Mouse (Mus musculus): ENCODE results near the gene Asic2. TPM values are rescaled to one million over a fixed set of nuclear protein-coding genes. Genes with fewer than 3 reads are reported as not detected.
A peak's percentile ranks its signal among the peaks of the same experiment; 100 is the strongest.

The Asic2 gene
- polyA plus RNA-seq, 1 experiment from 2014 or later = 3.1 TPM

GRCm38 (mm10) chr11:81996172-81996841, 28.1 kb upstream of the Asic2 start:
- H3K9me3 ChIP-seq = no peaks in the 10 kb centered on the region
- H3K4me2 ChIP-seq (replicated peaks) = no peak overlapping the region
- no peak overlapping the region for H3K27ac ChIP-seq (replicated peaks)
- H3K9ac ChIP-seq (replicated peaks) = no peak overlapping the region
- no peaks in the 10 kb centered on the region for H3K4me1 ChIP-seq
- no peak for ATAC-seq (ENCODE audit: low FRiP score, low read depth)
- 68% methylated on average over 10 of the region's 10 CpGs for WGBS
- no peak overlapping the region for H3K4me3 ChIP-seq
- H3K36me3 ChIP-seq = no peaks in the 10 kb centered on the region
- H3K27me3 ChIP-seq = no peaks in the 10 kb centered on the region

GRCm38 (mm10) chr11:81983146-81983545, 14.9 kb upstream of the Asic2 start:
- Histone ChIP-seq H3K4me1 (peaks cover 5% of the 10 kb centered on the region; the same call in 1 of the 2 replicates), H3K36me3 (no peaks in the 10 kb centered on the region), H3K4me2 (replicated peaks) (no peak overlapping the region), H3K9ac (replicated peaks) (no peak overlapping the region), H3K4me3 (no peak overlapping the region), H3K27ac (replicated peaks) (no peak overlapping the region), H3K9me3 (no peaks in the 10 kb centered on the region), H3K27me3 (no peaks in the 10 kb centered on the region)
- no peak for ATAC-seq (ENCODE audit: low FRiP score, low read depth)
- WGBS = 42% methylated on average over 5 of the region's 5 CpGs

- Histone ChIP-seq H3K4me2 (replicated peaks) (no peak overlapping the region), H3K4me3 (no peak overlapping the region), H3K27me3 (no peaks in the 10 kb centered on the region), H3K36me3 (no peaks in the 10 kb centered on the region), H3K4me1 (peaks cover 5% of the 10 kb centered on the region; the same call in 1 of the 2 replicates), H3K27ac (replicated peaks) (no peak overlapping the region), H3K9me3 (no peaks in the 10 kb centered on the region), H3K9ac (replicated peaks) (no peak overlapping the region)
- no peak for ATAC-seq (ENCODE audit: low FRiP score, low read depth)
- WGBS = 51% methylated on average over 11 of the region's 11 CpGs
These were observed 13.9 kb upstream of the Asic2 start for GRCm38 (mm10) chr11:81982191-81982590.

GRCm38 (mm10) chr11:81974577-81974976, 6.3 kb upstream of the Asic2 start:
- no peaks in the 10 kb centered on the region for H3K36me3 ChIP-seq
- 23% methylated on average over 5 of the region's 5 CpGs for WGBS
- H3K4me1 ChIP-seq = peaks cover under 1% of the 10 kb centered on the region; the same call in 1 of the 2 replicates
- no peak overlapping the region for H3K4me2 ChIP-seq (replicated peaks)
- H3K9me3 ChIP-seq = no peaks in the 10 kb centered on the region
- ATAC-seq (ENCODE audit: low FRiP score, low read depth) = no peak
- H3K4me3 ChIP-seq = no peak overlapping the region
- no peak overlapping the region for H3K27ac ChIP-seq (replicated peaks)
- no peak overlapping the region for H3K9ac ChIP-seq (replicated peaks)
- H3K27me3 ChIP-seq = peaks cover 11% of the 10 kb centered on the region

GRCm38 (mm10) chr11:81973699-81974098, 5.4 kb upstream of the Asic2 start:
- no peak for ATAC-seq (ENCODE audit: low FRiP score, low read depth)
- H3K4me2 ChIP-seq (replicated peaks) = no peak overlapping the region
- H3K9me3 ChIP-seq = no peaks in the 10 kb centered on the region
- no peak overlapping the region for H3K4me3 ChIP-seq
- H3K27ac ChIP-seq (replicated peaks) = no peak overlapping the region
- no peak overlapping the region for H3K9ac ChIP-seq (replicated peaks)
- no peaks in the 10 kb centered on the region for H3K36me3 ChIP-seq
- H3K27me3 ChIP-seq = peaks cover 17% of the 10 kb centered on the region
- H3K4me1 ChIP-seq = peaks cover 10% of the 10 kb centered on the region; the same call in 1 of the 2 replicates
- 57% methylated on average over 5 of the region's 5 CpGs for WGBS

- H3K4me2 ChIP-seq (replicated peaks) = no peak overlapping the region
- H3K4me3 ChIP-seq = no peak overlapping the region
- no peaks in the 10 kb centered on the region for H3K36me3 ChIP-seq
- peaks cover 23% of the 10 kb centered on the region for H3K4me1 ChIP-seq
- no peaks in the 10 kb centered on the region for H3K9me3 ChIP-seq
- no peak for ATAC-seq (ENCODE audit: low FRiP score, low read depth)
- no peak overlapping the region for H3K27ac ChIP-seq (replicated peaks)
- WGBS = 59% methylated on average over 3 of the region's 3 CpGs
- H3K9ac ChIP-seq (replicated peaks) = no peak overlapping the region
- H3K27me3 ChIP-seq = peaks cover 32% of the 10 kb centered on the region
These were observed 3.8 kb upstream of the Asic2 start for GRCm38 (mm10) chr11:81972044-81972443.

- ATAC-seq (ENCODE audit: low FRiP score, low read depth) = 0 out of 2 replicates have a peak, but pooled peaks have one; percentile 16
- Histone ChIP-seq H3K4me3 (no peak overlapping the region), H3K4me2 (replicated peaks) (peak overlapping the region; percentile 60), H3K4me1 (peaks cover 42% of the 10 kb centered on the region), H3K27ac (replicated peaks) (no peak overlapping the region), H3K36me3 (no peaks in the 10 kb centered on the region), H3K9ac (replicated peaks) (no peak overlapping the region), H3K9me3 (no peaks in the 10 kb centered on the region), H3K27me3 (peaks cover 42% of the 10 kb centered on the region)
- 12% methylated on average over 15 of the region's 15 CpGs for WGBS
These were observed 1.5 kb downstream of the Asic2 start for GRCm38 (mm10) chr11:81966626-81967289.

GRCm38 (mm10) chr11:81965653-81966625, 2.3 kb downstream of the Asic2 start:
- Histone ChIP-seq H3K4me2 (replicated peaks) (peak overlapping the region; percentile 60), H3K9me3 (no peaks in the 10 kb centered on the region), H3K4me1 (peaks cover 42% of the 10 kb centered on the region), H3K27ac (replicated peaks) (no peak overlapping the region), H3K27me3 (peaks cover 42% of the 10 kb centered on the region), H3K4me3 (no peak overlapping the region), H3K9ac (replicated peaks) (no peak overlapping the region), H3K36me3 (no peaks in the 10 kb centered on the region)
- ATAC-seq (ENCODE audit: low FRiP score, low read depth) = 0 out of 2 replicates have a peak, but pooled peaks have one; percentile 38
- 58% methylated on average over 11 of the region's 11 CpGs for WGBS

GRCm38 (mm10) chr11:81964561-81964960, 3.7 kb downstream of the Asic2 start:
- H3K9me3 ChIP-seq = no peaks in the 10 kb centered on the region
- H3K9ac ChIP-seq (replicated peaks) = no peak overlapping the region
- H3K27ac ChIP-seq (replicated peaks) = no peak overlapping the region
- no peak overlapping the region for H3K4me3 ChIP-seq
- no peak for ATAC-seq (ENCODE audit: low FRiP score, low read depth)
- WGBS = 49% methylated on average over 4 of the region's 4 CpGs
- H3K27me3 ChIP-seq = peaks cover 34% of the 10 kb centered on the region
- H3K36me3 ChIP-seq = no peaks in the 10 kb centered on the region
- peaks cover 41% of the 10 kb centered on the region for H3K4me1 ChIP-seq
- no peak overlapping the region for H3K4me2 ChIP-seq (replicated peaks)

GRCm38 (mm10) chr11:81954398-81954797, 13.9 kb downstream of the Asic2 start:
- H3K27me3 ChIP-seq = no peaks in the 10 kb centered on the region
- H3K36me3 ChIP-seq = no peaks in the 10 kb centered on the region
- no peak for ATAC-seq (ENCODE audit: low FRiP score, low read depth)
- no peak overlapping the region for H3K9ac ChIP-seq (replicated peaks)
- H3K9me3 ChIP-seq = no peaks in the 10 kb centered on the region
- H3K4me3 ChIP-seq = no peak overlapping the region
- no peak overlapping the region for H3K27ac ChIP-seq (replicated peaks)
- H3K4me1 ChIP-seq = no peaks in the 10 kb centered on the region
- no peak overlapping the region for H3K4me2 ChIP-seq (replicated peaks)
- 59% methylated on average over 4 of the region's 4 CpGs for WGBS

- H3K9ac ChIP-seq (replicated peaks) = no peak overlapping the region
- no peak overlapping the region for H3K4me2 ChIP-seq (replicated peaks)
- H3K27me3 ChIP-seq = no peaks in the 10 kb centered on the region
- no peaks in the 10 kb centered on the region for H3K9me3 ChIP-seq
- H3K27ac ChIP-seq (replicated peaks) = no peak overlapping the region
- no peak for ATAC-seq (ENCODE audit: low FRiP score, low read depth)
- 78% methylated on average over 1 of the region's 1 CpGs for WGBS
- H3K36me3 ChIP-seq = no peaks in the 10 kb centered on the region
- no peaks in the 10 kb centered on the region for H3K4me1 ChIP-seq
- H3K4me3 ChIP-seq = no peak overlapping the region
These were observed 20.2 kb downstream of the Asic2 start for GRCm38 (mm10) chr11:81948021-81948420.

- no peaks in the 10 kb centered on the region for H3K36me3 ChIP-seq
- H3K4me3 ChIP-seq = no peak overlapping the region
- no peak for ATAC-seq (ENCODE audit: low FRiP score, low read depth)
- no peaks in the 10 kb centered on the region for H3K9me3 ChIP-seq
- H3K9ac ChIP-seq (replicated peaks) = no peak overlapping the region
- no peaks in the 10 kb centered on the region for H3K4me1 ChIP-seq
- 40% methylated on average over 1 of the region's 1 CpGs for WGBS
- no peak overlapping the region for H3K4me2 ChIP-seq (replicated peaks)
- no peaks in the 10 kb centered on the region for H3K27me3 ChIP-seq
- H3K27ac ChIP-seq (replicated peaks) = no peak overlapping the region
These were observed 26.1 kb downstream of the Asic2 start for GRCm38 (mm10) chr11:81942167-81942566.
